Mouse (Mus musculus) ovary, postnatal 10 days (tissue): ENCODE measurements around the gene Psg16.
"Not testable (repeated sequence)": the region's sequence is repeated elsewhere in the genome, so short reads cannot be mapped to it uniquely, and the experiment has no call there.

Experiments
- DNase-seq: peaks from one replicate; pipeline ENCODE4 v3.0.0; 2022; ENCODE audit warnings: low spot score

The Psg16 gene

GRCm38 (mm10) chr7:17056081-17056581, 17.7 kb upstream of the Psg16 start:
- DNase-seq: no peak

- DNase-seq: no peak
Measured at GRCm38 (mm10) chr7:17056601-17057523, 17.0 kb upstream of the Psg16 start.

- DNase-seq: no peak
Measured at GRCm38 (mm10) chr7:17058071-17058689, 15.7 kb upstream of the Psg16 start.

GRCm38 (mm10) chr7:17058816-17059462, 14.9 kb upstream of the Psg16 start:
- no peak for DNase-seq

- DNase-seq: no peak
Measured at GRCm38 (mm10) chr7:17059463-17059844, 14.4 kb upstream of the Psg16 start.

GRCm38 (mm10) chr7:17060031-17060781, 13.6 kb upstream of the Psg16 start:
- peak; percentile 98 for DNase-seq

GRCm38 (mm10) chr7:17060782-17061605, 12.8 kb upstream of the Psg16 start:
- no peak for DNase-seq

GRCm38 (mm10) chr7:17062389-17062788, 11.5 kb upstream of the Psg16 start, which contains the start of gene Hif3a:
Gene Hif3a (minus strand): TSS chr7:17062427.
- DNase-seq: no peak

GRCm38 (mm10) chr7:17062845-17063244, 11.0 kb upstream of the Psg16 start:
- no peak for DNase-seq

- DNase-seq: no peak
Measured at GRCm38 (mm10) chr7:17065620-17066019, 8.2 kb upstream of the Psg16 start.

GRCm38 (mm10) chr7:17066412-17066811, 7.4 kb upstream of the Psg16 start:
- peak; percentile 76 for DNase-seq

- DNase-seq: no peak
Measured at GRCm38 (mm10) chr7:17067000-17067399, 6.8 kb upstream of the Psg16 start.

- DNase-seq: not testable (repeated sequence)
Measured at GRCm38 (mm10) chr7:17067651-17068050, 6.2 kb upstream of the Psg16 start.

- DNase-seq: no peak
Measured at GRCm38 (mm10) chr7:17073513-17073903, 332 bp upstream of the Psg16 start.

GRCm38 (mm10) chr7:17076542-17076941, 2.7 kb downstream of the Psg16 start:
- DNase-seq: no peak

GRCm38 (mm10) chr7:17078076-17078654, 4.3 kb downstream of the Psg16 start:
- no peak for DNase-seq

- no peak for DNase-seq
Measured at GRCm38 (mm10) chr7:17082766-17083165, 8.9 kb downstream of the Psg16 start.

- no peak for DNase-seq
Measured at GRCm38 (mm10) chr7:17087731-17088130, 13.9 kb downstream of the Psg16 start.

- no peak for DNase-seq
Measured at GRCm38 (mm10) chr7:17090058-17090585, 16.3 kb downstream of the Psg16 start.

- no peak for DNase-seq
Measured at GRCm38 (mm10) chr7:17091280-17091679, 17.4 kb downstream of the Psg16 start.
